Mouse (Mus musculus): Measurements from ENCODE around the gene Gm7954.
"Not testable (repeated sequence)": the region's sequence is repeated elsewhere in the genome, so short reads cannot be mapped to it uniquely, and the experiment has no call there.

The Gm7954 gene

DNA sequence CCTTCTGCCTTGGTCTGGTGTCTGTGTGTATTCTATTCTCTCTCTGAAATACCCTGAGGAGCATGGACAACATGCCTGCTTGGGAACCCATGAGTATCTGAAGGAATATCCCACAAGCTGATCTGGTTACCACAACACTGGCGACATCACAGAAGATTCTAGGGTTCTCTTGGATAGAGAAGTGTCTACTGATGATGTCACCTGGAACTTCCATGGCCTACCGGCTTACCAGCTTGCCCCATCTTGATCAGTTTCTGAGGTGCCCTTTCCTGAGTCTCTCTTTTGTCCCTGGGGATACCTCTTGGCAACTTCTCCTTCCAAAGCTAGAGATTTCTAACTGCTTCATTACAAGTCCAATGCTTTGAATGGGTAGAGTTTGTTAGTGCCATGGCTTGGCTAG is at the start of gene Gm7954:
Gm7954 (minus strand) TSS at position 101 of the 400 bp plus-strand sequence.
- DNase-seq (ENCODE audit: low spot score): not testable (repeated sequence)

DNA sequence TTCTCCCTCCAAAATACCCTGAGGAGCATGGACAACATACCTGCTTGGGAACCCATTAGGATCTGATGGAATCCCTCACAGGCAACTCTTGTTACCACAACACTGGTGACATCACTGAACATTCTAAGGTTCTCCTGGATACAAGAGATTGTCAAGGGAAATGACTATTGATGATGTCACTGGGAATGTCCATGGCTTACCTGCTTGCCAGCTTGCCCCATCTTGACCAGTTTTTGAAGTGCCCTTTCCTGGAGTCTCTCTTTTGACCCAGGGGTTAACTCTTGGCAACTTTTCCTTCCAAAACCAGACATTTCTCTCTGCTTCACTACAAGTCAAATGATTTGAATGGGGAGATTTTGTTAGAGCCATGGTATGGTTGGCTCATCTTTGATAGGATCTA is 36.1 kb upstream of the Gm7954 start, which contains the start of gene Gm3486:
Gm3486 (minus strand) TSS at position 101 of the 400 bp plus-strand sequence.
- DNase-seq (ENCODE audit: low spot score): not testable (repeated sequence)

DNA sequence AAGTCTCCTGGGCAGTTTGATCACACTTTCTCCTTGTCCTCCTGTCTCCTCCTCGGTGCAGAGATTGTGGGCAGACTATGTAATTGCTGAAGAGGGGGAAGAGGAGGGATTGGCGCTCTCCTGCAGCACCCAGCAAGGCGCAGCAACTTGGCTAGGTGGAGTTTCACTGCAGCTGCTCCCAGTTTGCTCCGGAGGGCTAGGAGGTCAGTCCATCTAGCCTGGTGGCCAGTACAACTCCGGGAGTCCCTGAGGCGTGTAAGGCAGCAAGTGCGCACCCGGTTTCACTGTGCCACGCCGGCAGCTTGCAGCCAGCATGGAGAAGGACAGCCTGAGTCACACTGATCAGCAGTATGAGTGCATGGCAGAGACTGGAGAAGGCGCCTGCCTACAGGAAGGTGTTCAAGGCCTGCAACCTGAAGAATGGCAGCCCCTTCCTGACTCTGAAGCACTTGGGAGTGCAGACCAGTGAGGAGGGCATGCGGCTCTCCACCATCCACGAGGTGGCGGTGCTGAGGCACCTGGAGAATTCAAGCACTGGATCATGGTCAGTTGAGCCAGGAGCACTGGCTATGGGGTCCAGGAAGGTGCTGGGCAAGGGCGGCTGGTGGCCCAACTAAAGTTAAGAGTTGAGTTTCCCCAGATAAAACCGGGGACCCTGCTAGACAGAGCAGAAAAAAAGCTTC is 27.8 kb downstream of the Gm7954 start:
- DNase-seq (ENCODE audit: low spot score): peak; percentile 56

DNA sequence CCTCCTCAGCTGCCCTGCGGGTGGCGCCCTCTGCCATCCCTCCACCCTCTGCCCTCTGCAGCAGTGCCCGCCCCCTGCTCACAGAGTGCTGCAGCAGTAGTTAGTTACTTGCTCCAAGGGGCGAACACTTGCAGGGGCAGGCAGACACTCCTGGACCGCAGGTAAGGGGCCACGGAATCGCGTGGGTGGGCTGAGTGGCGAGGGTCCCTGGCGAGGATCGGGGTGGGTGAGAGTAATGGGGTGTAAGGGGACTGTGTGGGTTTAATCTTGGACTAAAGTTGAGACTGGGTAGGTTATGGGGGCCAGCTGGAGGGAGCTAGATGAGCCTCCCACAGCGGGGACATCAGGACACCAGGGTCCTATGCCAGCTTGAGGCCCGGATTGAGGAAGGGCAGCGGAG is 28.6 kb downstream of the Gm7954 start:
- DNase-seq (ENCODE audit: low spot score): not testable (repeated sequence)

DNA sequence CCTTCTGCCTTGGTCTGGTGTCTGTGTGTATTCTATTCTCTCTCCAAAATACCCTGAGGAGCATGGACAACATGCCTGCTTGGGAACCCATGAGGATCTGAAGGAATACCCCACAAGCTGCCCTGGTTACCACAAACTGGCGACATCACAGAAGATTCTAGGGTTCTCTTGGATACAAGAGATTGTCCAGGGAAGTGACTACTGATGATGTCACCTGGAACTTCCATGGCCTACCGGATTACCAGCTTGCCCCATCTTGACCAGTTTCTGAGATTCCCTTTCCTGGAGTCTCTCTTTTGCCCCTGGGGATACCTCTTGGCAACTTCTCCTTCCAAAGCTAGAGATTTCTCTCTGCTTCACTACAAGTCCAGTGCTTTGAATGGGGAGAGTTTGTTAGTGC is 45.1 kb downstream of the Gm7954 start, which contains the start of gene Gm6482:
Gm6482 (minus strand) TSS at position 101 of the 400 bp plus-strand sequence.
- not testable (repeated sequence) for DNase-seq (ENCODE audit: low spot score)
